Mouse (Mus musculus) spleen, adult 2 months (tissue): Measurements from ENCODE around the gene Pygm. TPM values are rescaled to one million over a fixed set of nuclear protein-coding genes. Genes with fewer than 3 reads are reported as not detected.

Experiments
- DNase-seq, 2 experiments: peaks; one replicate each; pipeline versions ENCODE4 v3.0.0 to v3.0.0-alpha.2; 2012 to 2021; ENCODE audit warnings: low spot score in 2 of 2, low read depth in 1 of 2
- H3K27ac ChIP-seq: fragments of 200-500 bp; 2 replicates; pipeline ENCODE4 v1.5.1; 2012; ENCODE audit warnings: low read length, inconsistent platforms; ENCODE audit not compliant: insufficient read depth
- H3K27me3 ChIP-seq: fragments of 200-500 bp; 2 replicates; pipeline ENCODE4 v1.6.1; 2012; ENCODE audit warnings: mild to moderate bottlenecking, moderate library complexity, low read length, inconsistent platforms; ENCODE audit not compliant: control insufficient read depth, insufficient read depth
- H3K36me3 ChIP-seq: fragments of 200-500 bp; 2 replicates; pipeline ENCODE4 v1.6.1; 2012; ENCODE audit warnings: mild to moderate bottlenecking, low read length, inconsistent platforms; ENCODE audit not compliant: control insufficient read depth, insufficient read depth
- H3K4me1 ChIP-seq: fragments of 200-500 bp; 2 replicates; pipeline ENCODE4 v1.6.1; 2011; ENCODE audit warnings: inconsistent platforms; ENCODE audit not compliant: control insufficient read depth, insufficient read depth, insufficient read length
- H3K4me3 ChIP-seq: fragments of 200-500 bp; 2 replicates; pipeline ENCODE4 v1.5.1; 2011; ENCODE audit warnings: mild to moderate bottlenecking, inconsistent platforms; ENCODE audit not compliant: insufficient read depth, insufficient read length; ENCODE audit errors: extremely low read depth
- CTCF ChIP-seq: fragments of 200-500 bp; IDR thresholded peaks from 2 replicates; pipeline ENCODE4 v1.5.1; 2011; ENCODE audit warnings: mild to moderate bottlenecking, inconsistent platforms; ENCODE audit not compliant: insufficient read depth, insufficient read length, insufficient replicate concordance; ENCODE audit errors: extremely low read depth
- POLR2A ChIP-seq: fragments of 200-500 bp; IDR thresholded peaks from 2 replicates; pipeline ENCODE4 v1.6.1; 2011; ENCODE audit warnings: low read depth, low read length, inconsistent platforms
- WGBS: fragments of 180-500 bp; shearing (Covaris S2); methylation state at CpG from one replicate; pipeline ENCODE4 v1.1.7; 2018; 5-methylcytosine and 5-hydroxymethylcytosine counted together
- polyA plus RNA-seq: library from polyadenylated mRNA; depleted of rRNA; stranded (reverse); fragments of >200 nt; gene quantifications from 2 replicates; pipeline ENCODE4 v1.2.3, GENCODE M21; 2012; rRNA removed

Pygm gene
- 7.3 and 8.1 TPM in 2 replicates for polyA plus RNA-seq

- peaks cover 18% of the 10 kb centered on the region; the same call in 1 of the 2 replicates for H3K4me1 ChIP-seq
- H3K4me3 ChIP-seq = no peak within 1 kb of the TSS
- H3K36me3 ChIP-seq = no peaks in the 10 kb centered on the region
- H3K27me3 ChIP-seq = no peaks in the 10 kb centered on the region
- 20% methylated on average over 7 of the region's 7 CpGs for WGBS
- DNase-seq = no peak
- no peak within 1 kb of the TSS for H3K27ac ChIP-seq
- TF ChIP-seq CTCF = no peak
- TF ChIP-seq POLR2A = no peak
These were observed at the start of gene Pygm for GRCm38 (mm10) chr19:6384128-6384527. TSS of gene Pygm (plus strand) at chr19:6384399.

GRCm38 (mm10) chr19:6334673-6335457 is 49.3 kb upstream of the Pygm start, which contains the start of gene Men1:
TSS of gene Men1 (plus strand) at chr19:6334979.
- H3K27me3 ChIP-seq = no peaks in the 10 kb centered on the region
- peak; percentile 79 to 91 for DNase-seq
- H3K36me3 ChIP-seq = peaks cover 6% of the 10 kb centered on the region
- H3K4me3 ChIP-seq = peak within 1 kb of the TSS; percentile 69
- peak within 1 kb of the TSS; percentile 50 for H3K27ac ChIP-seq
- peaks cover 19% of the 10 kb centered on the region; the same call in 1 of the 2 replicates for H3K4me1 ChIP-seq
- TF ChIP-seq POLR2A (peak; percentile 10; the same call in 1 of the 2 replicates), CTCF (no peak)
- WGBS = under 1% methylated on average over 40 of the region's 43 CpGs

- Histone ChIP-seq H3K27me3 (no peaks in the 10 kb centered on the region), H3K36me3 (peaks cover 6% of the 10 kb centered on the region), H3K4me3 (peak overlapping the region; percentile 69), H3K27ac (no peak overlapping the region), H3K4me1 (peaks cover 23% of the 10 kb centered on the region; the same call in 1 of the 2 replicates)
- TF ChIP-seq POLR2A (no peak), CTCF (no peak)
- WGBS = 2% methylated on average over 25 of the region's 25 CpGs
- no peak for DNase-seq
These were observed 48.8 kb upstream of the Pygm start for GRCm38 (mm10) chr19:6335458-6335827.

- Histone ChIP-seq H3K4me1 (peaks cover 19% of the 10 kb centered on the region; the same call in 1 of the 2 replicates), H3K27ac (no peak overlapping the region), H3K4me3 (no peak overlapping the region), H3K36me3 (peaks cover 6% of the 10 kb centered on the region), H3K27me3 (no peaks in the 10 kb centered on the region)
- DNase-seq = no peak
- WGBS = 96% methylated on average over 10 of the region's 10 CpGs
- no peak for TF ChIP-seq POLR2A
- no peak for TF ChIP-seq CTCF
These were observed 47.3 kb upstream of the Pygm start for GRCm38 (mm10) chr19:6336920-6337319.

GRCm38 (mm10) chr19:6338171-6338570 is 46.0 kb upstream of the Pygm start:
- H3K27ac ChIP-seq = no peak overlapping the region
- 92% methylated on average over 7 of the region's 7 CpGs for WGBS
- peaks cover 29% of the 10 kb centered on the region; the same call in 1 of the 2 replicates for H3K4me1 ChIP-seq
- H3K36me3 ChIP-seq = peaks cover 7% of the 10 kb centered on the region
- no peak for DNase-seq
- H3K4me3 ChIP-seq = no peak overlapping the region
- H3K27me3 ChIP-seq = no peaks in the 10 kb centered on the region
- no peak for TF ChIP-seq CTCF
- no peak for TF ChIP-seq POLR2A

- H3K27ac ChIP-seq = no peak overlapping the region
- H3K4me1 ChIP-seq = peaks cover 32% of the 10 kb centered on the region; the same call in 1 of the 2 replicates
- 95% methylated on average over 11 of the region's 11 CpGs for WGBS
- no peak overlapping the region for H3K4me3 ChIP-seq
- peaks cover 12% of the 10 kb centered on the region for H3K36me3 ChIP-seq
- no peaks in the 10 kb centered on the region for H3K27me3 ChIP-seq
- no peak for TF ChIP-seq POLR2A
- no peak for TF ChIP-seq CTCF
- no peak for DNase-seq
These were observed 45.5 kb upstream of the Pygm start for GRCm38 (mm10) chr19:6338716-6339115.

GRCm38 (mm10) chr19:6339191-6339590 is 45.0 kb upstream of the Pygm start:
- H3K36me3 ChIP-seq = peaks cover 16% of the 10 kb centered on the region
- WGBS = 90% methylated on average over 6 of the region's 6 CpGs
- H3K4me3 ChIP-seq = no peak overlapping the region
- H3K4me1 ChIP-seq = peaks cover 32% of the 10 kb centered on the region; the same call in 1 of the 2 replicates
- H3K27ac ChIP-seq = 0 out of 2 replicates have a peak overlapping the region, but pooled peaks have one; percentile 92
- TF ChIP-seq CTCF = no peak
- no peak for TF ChIP-seq POLR2A
- no peak for DNase-seq
- H3K27me3 ChIP-seq = no peaks in the 10 kb centered on the region
